Mouse (Mus musculus): Measurements from ENCODE around the gene Fsd2. TPM values are rescaled to one million over a fixed set of nuclear protein-coding genes. Genes with fewer than 3 reads are reported as not detected.

The Fsd2 gene
- polyA plus RNA-seq (2015; fragmentation: Nextera tagmentation; extraction: Ambion mirVana), result 66.9 and 70.2 TPM in 2 replicates

- peak within 1 kb of the TSS; percentile 95 for H3K27ac ChIP-seq
- peak; percentile 74 for ATAC-seq (replicated peaks; ENCODE audit: insufficient number of reproducible peaks, insufficient read depth, low FRiP score, low read depth)
- no peaks in the 10 kb centered on the region for H3K27me3 ChIP-seq
- H3K36me3 ChIP-seq, result no peaks in the 10 kb centered on the region
- peaks cover 32% of the 10 kb centered on the region for H3K4me1 ChIP-seq (replicated peaks)
- WGBS, result 37% methylated on average over 9 of the region's 9 CpGs
- peak within 1 kb of the TSS; percentile 68 for H3K4me2 ChIP-seq
- peak within 1 kb of the TSS; percentile 50 for H3K9ac ChIP-seq
- H3K4me3 ChIP-seq, result peak within 1 kb of the TSS; percentile 45
- H3K9me3 ChIP-seq (replicated peaks), result no peaks in the 10 kb centered on the region
These were observed at the start of gene Fsd2 for GRCm38 (mm10) chr7:81566892-81567291. TSS of gene Fsd2 (minus strand) at chr7:81566944.

- Histone ChIP-seq H3K4me2 (no peak overlapping the region), H3K4me1 (replicated peaks) (0 out of 2 replicates have a peak, but pooled peaks cover 2% of the 10 kb centered on the region), H3K36me3 (no peaks in the 10 kb centered on the region; the same call in 1 of the 2 replicates), H3K4me3 (no peak overlapping the region), H3K9me3 (replicated peaks) (no peaks in the 10 kb centered on the region), H3K27me3 (no peaks in the 10 kb centered on the region), H3K9ac (no peak overlapping the region), H3K27ac (no peak overlapping the region)
- ATAC-seq (replicated peaks; ENCODE audit: insufficient number of reproducible peaks, insufficient read depth, low FRiP score, low read depth), result no peak
- WGBS, result 76% methylated on average over 9 of the region's 9 CpGs
These were observed 48.3 kb upstream of the Fsd2 start for GRCm38 (mm10) chr7:81615031-81615430.

GRCm38 (mm10) chr7:81612856-81613635 is 46.3 kb upstream of the Fsd2 start:
- Histone ChIP-seq H3K9me3 (replicated peaks) (no peaks in the 10 kb centered on the region), H3K9ac (no peak overlapping the region), H3K4me3 (no peak overlapping the region), H3K4me2 (no peak overlapping the region), H3K36me3 (no peaks in the 10 kb centered on the region; the same call in 1 of the 2 replicates), H3K27me3 (no peaks in the 10 kb centered on the region), H3K27ac (no peak overlapping the region), H3K4me1 (replicated peaks) (0 out of 2 replicates have a peak, but pooled peaks cover 2% of the 10 kb centered on the region)
- ATAC-seq (replicated peaks; ENCODE audit: insufficient number of reproducible peaks, insufficient read depth, low FRiP score, low read depth), result no peak
- 76% methylated on average over 13 of the region's 13 CpGs for WGBS

- no peak overlapping the region for H3K4me3 ChIP-seq
- no peak overlapping the region for H3K9ac ChIP-seq
- H3K27me3 ChIP-seq, result no peaks in the 10 kb centered on the region
- no peaks in the 10 kb centered on the region for H3K9me3 ChIP-seq (replicated peaks)
- no peak overlapping the region for H3K4me2 ChIP-seq
- no peaks in the 10 kb centered on the region for H3K4me1 ChIP-seq (replicated peaks)
- WGBS, result 55% methylated on average over 18 of the region's 18 CpGs
- no peak for ATAC-seq (replicated peaks; ENCODE audit: insufficient number of reproducible peaks, insufficient read depth, low FRiP score, low read depth)
- no peaks in the 10 kb centered on the region; the same call in 1 of the 2 replicates for H3K36me3 ChIP-seq
- H3K27ac ChIP-seq, result no peak overlapping the region
These were observed 43.4 kb upstream of the Fsd2 start for GRCm38 (mm10) chr7:81610125-81610524.

GRCm38 (mm10) chr7:81606452-81606851 is 39.7 kb upstream of the Fsd2 start:
- H3K9ac ChIP-seq, result no peak overlapping the region
- WGBS, result 63% methylated on average over 5 of the region's 5 CpGs
- H3K4me2 ChIP-seq, result no peak overlapping the region
- H3K4me3 ChIP-seq, result no peak overlapping the region
- H3K9me3 ChIP-seq (replicated peaks), result no peaks in the 10 kb centered on the region
- no peaks in the 10 kb centered on the region for H3K4me1 ChIP-seq (replicated peaks)
- ATAC-seq (replicated peaks; ENCODE audit: insufficient number of reproducible peaks, insufficient read depth, low FRiP score, low read depth), result no peak
- H3K27ac ChIP-seq, result no peak overlapping the region
- no peaks in the 10 kb centered on the region for H3K36me3 ChIP-seq
- no peaks in the 10 kb centered on the region for H3K27me3 ChIP-seq

- no peak for ATAC-seq (replicated peaks; ENCODE audit: insufficient number of reproducible peaks, insufficient read depth, low FRiP score, low read depth)
- Histone ChIP-seq H3K27ac (no peak overlapping the region), H3K4me3 (no peak overlapping the region), H3K9me3 (replicated peaks) (no peaks in the 10 kb centered on the region), H3K36me3 (no peaks in the 10 kb centered on the region), H3K4me2 (no peak overlapping the region), H3K4me1 (replicated peaks) (no peaks in the 10 kb centered on the region), H3K9ac (no peak overlapping the region), H3K27me3 (no peaks in the 10 kb centered on the region)
- WGBS, result 29% methylated on average over 4 of the region's 4 CpGs
These were observed 38.7 kb upstream of the Fsd2 start for GRCm38 (mm10) chr7:81605489-81605888.

- Histone ChIP-seq H3K27ac (no peak overlapping the region), H3K4me2 (no peak overlapping the region), H3K4me3 (no peak overlapping the region), H3K27me3 (no peaks in the 10 kb centered on the region), H3K36me3 (no peaks in the 10 kb centered on the region), H3K9ac (no peak overlapping the region), H3K9me3 (replicated peaks) (no peaks in the 10 kb centered on the region), H3K4me1 (replicated peaks) (peaks cover 3% of the 10 kb centered on the region; the same call in 1 of the 2 replicates)
- no peak for ATAC-seq (replicated peaks; ENCODE audit: insufficient number of reproducible peaks, insufficient read depth, low FRiP score, low read depth)
- WGBS, result 76% methylated on average over 5 of the region's 5 CpGs
These were observed 38.2 kb upstream of the Fsd2 start for GRCm38 (mm10) chr7:81604991-81605390.

- Histone ChIP-seq H3K4me3 (no peak overlapping the region), H3K36me3 (peaks cover 35% of the 10 kb centered on the region), H3K27me3 (no peaks in the 10 kb centered on the region), H3K9me3 (replicated peaks) (no peaks in the 10 kb centered on the region), H3K4me1 (replicated peaks) (peaks cover 23% of the 10 kb centered on the region), H3K9ac (no peak overlapping the region), H3K4me2 (no peak overlapping the region), H3K27ac (peak overlapping the region; percentile 25; the same call in 1 of the 2 replicates)
- WGBS, result 54% methylated on average over 8 of the region's 8 CpGs
- peak; percentile 36; the same call in 1 of the 2 replicates for ATAC-seq (replicated peaks; ENCODE audit: insufficient number of reproducible peaks, insufficient read depth, low FRiP score, low read depth)
These were observed 32.9 kb upstream of the Fsd2 start for GRCm38 (mm10) chr7:81599379-81600280.

- WGBS, result 94% methylated on average over 1 of the region's 1 CpGs
- Histone ChIP-seq H3K4me3 (no peak overlapping the region), H3K9ac (no peak overlapping the region), H3K36me3 (peaks cover 52% of the 10 kb centered on the region), H3K4me1 (replicated peaks) (peaks cover 23% of the 10 kb centered on the region), H3K4me2 (no peak overlapping the region), H3K27ac (no peak overlapping the region), H3K27me3 (no peaks in the 10 kb centered on the region), H3K9me3 (replicated peaks) (no peaks in the 10 kb centered on the region)
- no peak for ATAC-seq (replicated peaks; ENCODE audit: insufficient number of reproducible peaks, insufficient read depth, low FRiP score, low read depth)
These were observed 30.9 kb upstream of the Fsd2 start for GRCm38 (mm10) chr7:81597660-81598059.

- H3K4me1 ChIP-seq (replicated peaks), result peaks cover 23% of the 10 kb centered on the region
- no peaks in the 10 kb centered on the region for H3K9me3 ChIP-seq (replicated peaks)
- WGBS, result 88% methylated on average over 6 of the region's 6 CpGs
- ATAC-seq (replicated peaks; ENCODE audit: insufficient number of reproducible peaks, insufficient read depth, low FRiP score, low read depth), result no peak
- no peak overlapping the region for H3K27ac ChIP-seq
- no peak overlapping the region for H3K4me3 ChIP-seq
- H3K36me3 ChIP-seq, result peaks cover 68% of the 10 kb centered on the region
- no peak overlapping the region for H3K9ac ChIP-seq
- H3K4me2 ChIP-seq, result no peak overlapping the region
- H3K27me3 ChIP-seq, result no peaks in the 10 kb centered on the region
These were observed 29.3 kb upstream of the Fsd2 start for GRCm38 (mm10) chr7:81596086-81596485.

- Histone ChIP-seq H3K4me3 (no peak overlapping the region), H3K9me3 (replicated peaks) (no peaks in the 10 kb centered on the region), H3K36me3 (peaks cover 78% of the 10 kb centered on the region), H3K27ac (no peak overlapping the region), H3K4me1 (replicated peaks) (peaks cover 21% of the 10 kb centered on the region), H3K27me3 (no peaks in the 10 kb centered on the region), H3K4me2 (no peak overlapping the region), H3K9ac (no peak overlapping the region)
- 51% methylated on average over 5 of the region's 5 CpGs for WGBS
- no peak for ATAC-seq (replicated peaks; ENCODE audit: insufficient number of reproducible peaks, insufficient read depth, low FRiP score, low read depth)
These were observed 28.3 kb upstream of the Fsd2 start for GRCm38 (mm10) chr7:81595056-81595455.
